Mouse (Mus musculus): ENCODE measurements around the gene Dyrk1b. TPM values are rescaled to one million over a fixed set of nuclear protein-coding genes. Genes with fewer than 3 reads are reported as not detected.
"Not testable (repeated sequence)": the region's sequence is repeated elsewhere in the genome, so short reads cannot be mapped to it uniquely, and the experiment has no call there.

The Dyrk1b gene
- polyA plus RNA-seq, 1 experiment from 2014 or later = 15.0 TPM

GRCm38 (mm10) chr7:28227421-28227820, 48.2 kb downstream of the Dyrk1b start:
- not testable (repeated sequence) for H3K4me2 ChIP-seq (ENCODE audit: low read length); H3K9ac ChIP-seq (ENCODE audit: low read depth, low read length); H3K9me3 ChIP-seq (replicated peaks; ENCODE audit: low read length); H3K36me3 ChIP-seq (ENCODE audit: insufficient read depth, low read length); H3K4me1 ChIP-seq (replicated peaks; ENCODE audit: insufficient read depth, low read length); H3K27me3 ChIP-seq (ENCODE audit: insufficient read depth, low read length); ATAC-seq (replicated peaks; ENCODE audit: low FRiP score, low read depth); H3K27ac ChIP-seq; DNase-seq (ENCODE audit: low spot score); H3K4me3 ChIP-seq (replicated peaks; ENCODE audit: low read depth, low read length)
- WGBS = 88% methylated on average over 4 of the region's 4 CpGs

Other genes with a start within 250 kb of the Dyrk1b start
- gene Zfp780b, start 200.3 kb upstream of the Dyrk1b start, polyA plus RNA-seq (2015; fragmentation: Nextera tagmentation; extraction: Ambion mirVana) = 9.4 and 11.7 TPM in 2 replicates
- gene Zfp850, start 165.4 kb upstream of the Dyrk1b start, polyA plus RNA-seq (2015; fragmentation: Nextera tagmentation; extraction: Ambion mirVana) = 2.6 and 2.8 TPM in 2 replicates
- 229 and 245 TPM in 2 replicates for gene Psmc4, start 129.4 kb upstream of the Dyrk1b start, polyA plus RNA-seq (2015; fragmentation: Nextera tagmentation; extraction: Ambion mirVana)
- gene Fcgbp, start 108.2 kb upstream of the Dyrk1b start, polyA plus RNA-seq (2015; fragmentation: Nextera tagmentation; extraction: Ambion mirVana) = 0.92 and 0.96 TPM in 2 replicates
- gene 9530053A07Rik, start 50.0 kb upstream of the Dyrk1b start, polyA plus RNA-seq (2015; fragmentation: Nextera tagmentation; extraction: Ambion mirVana) = 0.08 TPM in 2 replicates
- 111 and 114 TPM in 2 replicates for gene Fbl, start 9.8 kb upstream of the Dyrk1b start, polyA plus RNA-seq (2015; fragmentation: Nextera tagmentation; extraction: Ambion mirVana)
- 4.5 and 10.9 TPM in 2 replicates for gene Eid2, start 88.4 kb downstream of the Dyrk1b start, polyA plus RNA-seq (2015; fragmentation: Nextera tagmentation; extraction: Ambion mirVana)
- gene Eid2b, start 98.3 kb downstream of the Dyrk1b start, polyA plus RNA-seq (2015; fragmentation: Nextera tagmentation; extraction: Ambion mirVana) = 13.8 and 15.6 TPM in 2 replicates
- gene Selenov, start 111.7 kb downstream of the Dyrk1b start, polyA plus RNA-seq (2015; fragmentation: Nextera tagmentation; extraction: Ambion mirVana) = 0.14 and 0.26 TPM in 2 replicates
- gene Dll3, start 122.8 kb downstream of the Dyrk1b start, polyA plus RNA-seq (2015; fragmentation: Nextera tagmentation; extraction: Ambion mirVana) = 0.43 and 0.45 TPM in 2 replicates
- 117 and 122 TPM in 2 replicates for gene Timm50, start 132.6 kb downstream of the Dyrk1b start, polyA plus RNA-seq (2015; fragmentation: Nextera tagmentation; extraction: Ambion mirVana)
- 53.4 and 59.8 TPM in 2 replicates for gene Supt5, start 159.3 kb downstream of the Dyrk1b start, polyA plus RNA-seq (2015; fragmentation: Nextera tagmentation; extraction: Ambion mirVana)
- 1,088 and 1,198 TPM in 2 replicates for gene Rps16, start 171.2 kb downstream of the Dyrk1b start, polyA plus RNA-seq (2015; fragmentation: Nextera tagmentation; extraction: Ambion mirVana)
- gene Plekhg2, start 193.1 kb downstream of the Dyrk1b start, polyA plus RNA-seq (2015; fragmentation: Nextera tagmentation; extraction: Ambion mirVana) = 29.9 and 33.3 TPM in 2 replicates
- gene Zfp36, start 200.8 kb downstream of the Dyrk1b start, polyA plus RNA-seq (2015; fragmentation: Nextera tagmentation; extraction: Ambion mirVana) = 18.6 and 19.6 TPM in 2 replicates
- 44.6 and 47.8 TPM in 2 replicates for gene Med29, start 213.2 kb downstream of the Dyrk1b start, polyA plus RNA-seq (2015; fragmentation: Nextera tagmentation; extraction: Ambion mirVana)
- 60.2 and 70.3 TPM in 2 replicates for gene Paf1, start 213.5 kb downstream of the Dyrk1b start, polyA plus RNA-seq (2015; fragmentation: Nextera tagmentation; extraction: Ambion mirVana)